Mouse (Mus musculus) megakaryocyte, adult 5-6 weeks (primary cell): ENCODE data around the gene Eif5. TPM values are rescaled to one million over a fixed set of nuclear protein-coding genes. Genes with fewer than 3 reads are reported as not detected.
"Not testable (repeated sequence)": the region's sequence is repeated elsewhere in the genome, so short reads cannot be mapped to it uniquely, and the experiment has no call there.

Source experiments
- ATAC-seq: 2 replicates; pipeline ENCODE4 v1.8.0; 2016; ENCODE audit warnings: mild to moderate bottlenecking, inconsistent platforms; ENCODE audit not compliant: poor library complexity, severe bottlenecking
- total RNA-seq, 2 experiments: library from RNA; stranded (forward) in 1 of 2; stranded (reverse) in 1 of 2; fragments of 153-499, 151-499 nt in 1 of 2; fragments of 221-1000, 200-1000 nt in 1 of 2; gene quantifications; 2 replicates each; pipeline versions ENCODE4 v1.2.3 to v1.2.4; 2015 to 2017

The Eif5 gene
- 255 and 299 TPM in 2 replicates for total RNA-seq (2015)
- total RNA-seq (2017) = 203 and 252 TPM in 2 replicates

DNA sequence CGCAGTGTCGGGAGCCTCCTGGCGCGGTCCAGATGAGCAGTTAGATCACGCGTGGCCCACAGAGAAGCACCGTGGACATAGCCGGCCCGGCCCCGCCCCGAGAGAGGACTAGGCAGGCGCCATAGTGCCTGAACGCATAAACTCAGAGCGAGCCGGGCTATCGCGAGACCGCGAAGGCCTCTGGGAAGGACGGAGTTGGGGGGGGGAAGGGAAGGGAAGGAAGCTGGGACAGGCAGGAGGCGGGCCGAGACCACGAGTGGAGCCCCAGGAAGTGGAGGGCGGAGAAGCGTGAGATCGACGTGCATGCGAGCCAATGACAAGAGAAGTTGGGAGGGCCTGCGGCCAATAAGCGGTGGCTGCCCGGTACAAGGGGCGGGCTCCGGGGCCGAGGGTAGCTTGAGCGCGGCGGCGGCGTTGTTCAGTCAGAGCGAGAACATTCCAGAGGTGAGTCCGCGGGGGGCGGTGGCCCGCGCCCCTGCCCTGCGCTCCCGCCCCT lies at the start of gene Eif5:
Eif5 (plus strand) TSS at position 221 of the 496 bp plus-strand sequence.
- peak; percentile 84 for ATAC-seq

DNA sequence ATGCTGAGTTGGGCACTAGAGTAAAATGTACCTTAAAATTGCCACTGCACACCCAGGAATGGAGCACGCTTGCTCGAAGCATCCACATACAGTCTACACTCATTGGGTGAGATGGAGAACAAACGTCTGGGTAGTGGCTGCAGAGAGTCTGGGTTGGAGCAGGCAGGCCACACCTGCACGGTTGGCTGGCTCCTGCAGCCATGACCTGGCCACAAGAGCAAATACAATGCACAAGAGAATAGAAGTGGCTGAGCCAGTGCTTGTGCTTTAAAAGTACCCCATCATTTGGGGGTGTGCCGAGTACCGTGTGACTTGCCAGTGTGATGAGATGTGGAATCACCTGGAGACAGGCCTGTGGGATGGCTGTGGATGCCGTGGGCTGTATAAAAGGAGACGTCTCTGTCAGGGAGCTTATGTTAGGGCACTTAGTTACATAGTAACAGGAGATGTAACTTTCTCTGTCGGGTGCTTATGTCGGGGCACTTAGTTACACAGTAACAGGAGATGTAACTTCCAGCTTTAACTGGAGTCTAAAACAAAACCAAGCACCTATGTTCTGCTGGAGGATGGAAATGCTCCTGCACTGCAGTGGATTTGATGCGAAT lies 48.5 kb upstream of the Eif5 start:
- no peak for ATAC-seq

DNA sequence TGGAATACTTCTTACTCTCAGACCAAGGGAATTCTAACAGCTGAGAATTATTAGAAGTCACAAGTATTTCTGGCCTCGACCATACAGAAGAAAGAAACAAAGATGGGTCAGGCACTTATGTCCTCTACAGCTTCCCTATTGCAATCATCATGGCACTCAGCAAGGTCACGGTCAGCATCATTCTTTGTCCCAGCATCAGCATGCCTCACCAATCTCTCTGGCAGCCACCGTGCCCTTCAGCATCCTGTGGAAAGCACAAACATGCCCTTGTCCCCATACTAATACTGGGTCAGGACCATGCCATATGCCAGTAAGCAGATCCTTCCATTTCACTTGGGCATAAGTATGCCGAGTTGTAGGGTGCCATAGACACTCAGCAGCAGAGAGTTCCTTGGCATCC lies 42.9 kb upstream of the Eif5 start:
- ATAC-seq = no peak

DNA sequence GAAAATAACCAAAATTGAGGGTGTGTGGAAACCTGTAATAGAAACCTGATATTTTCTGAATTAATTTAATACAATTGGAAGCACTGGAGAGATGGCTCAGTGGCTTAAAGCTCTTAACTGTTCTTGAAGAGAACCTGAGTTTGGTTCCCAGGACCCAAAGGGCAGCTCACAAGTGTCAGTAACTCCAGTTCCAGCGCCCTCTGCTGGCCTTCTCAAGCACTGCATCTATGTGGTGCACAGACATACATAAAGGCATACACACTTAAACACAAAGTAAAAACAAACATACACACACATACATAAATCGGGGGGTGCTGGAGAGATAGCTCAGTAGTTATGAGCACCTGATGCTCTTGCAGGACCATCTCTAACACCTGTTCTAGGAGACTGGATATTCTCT lies 40.7 kb upstream of the Eif5 start:
- no peak for ATAC-seq

DNA sequence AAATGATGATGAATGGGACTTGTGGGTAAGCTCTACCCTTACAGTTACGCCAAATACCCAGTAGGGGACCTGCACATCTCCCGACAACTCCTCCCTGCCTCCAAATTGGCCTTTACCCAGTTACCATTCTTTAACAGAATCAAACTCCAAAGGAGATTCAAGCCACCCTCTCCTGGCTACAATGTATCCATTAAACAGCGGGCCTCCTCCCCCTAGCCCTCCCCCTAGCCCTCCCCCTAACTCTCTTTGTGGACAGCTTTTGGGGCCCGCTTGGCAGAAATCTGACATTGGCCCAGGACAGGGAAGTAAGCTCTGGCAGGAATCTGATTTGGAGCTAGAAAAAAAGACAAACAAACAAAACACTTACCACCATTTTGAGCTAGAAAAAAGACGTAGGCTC lies 38.2 kb upstream of the Eif5 start:
- no peak for ATAC-seq

DNA sequence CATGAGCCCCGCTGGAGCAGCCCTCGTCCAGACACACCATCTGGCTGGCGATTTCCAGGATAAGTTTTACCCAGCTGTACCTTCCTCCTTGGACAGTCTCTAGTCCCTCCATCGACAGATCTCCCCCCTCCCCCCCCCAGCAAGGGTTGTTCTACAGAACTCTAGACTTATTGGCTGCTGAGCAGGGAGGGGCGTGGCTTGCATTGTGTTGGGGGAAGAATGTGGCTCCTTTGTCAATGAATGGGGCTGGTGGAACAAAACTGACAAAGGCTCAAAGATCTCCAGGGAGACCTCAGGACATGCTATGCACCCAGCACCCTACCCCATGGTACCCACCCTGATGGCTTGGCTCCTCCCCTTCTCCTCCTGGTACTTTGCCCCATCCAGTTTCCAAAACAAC lies 37.1 kb upstream of the Eif5 start:
- ATAC-seq = no peak

DNA sequence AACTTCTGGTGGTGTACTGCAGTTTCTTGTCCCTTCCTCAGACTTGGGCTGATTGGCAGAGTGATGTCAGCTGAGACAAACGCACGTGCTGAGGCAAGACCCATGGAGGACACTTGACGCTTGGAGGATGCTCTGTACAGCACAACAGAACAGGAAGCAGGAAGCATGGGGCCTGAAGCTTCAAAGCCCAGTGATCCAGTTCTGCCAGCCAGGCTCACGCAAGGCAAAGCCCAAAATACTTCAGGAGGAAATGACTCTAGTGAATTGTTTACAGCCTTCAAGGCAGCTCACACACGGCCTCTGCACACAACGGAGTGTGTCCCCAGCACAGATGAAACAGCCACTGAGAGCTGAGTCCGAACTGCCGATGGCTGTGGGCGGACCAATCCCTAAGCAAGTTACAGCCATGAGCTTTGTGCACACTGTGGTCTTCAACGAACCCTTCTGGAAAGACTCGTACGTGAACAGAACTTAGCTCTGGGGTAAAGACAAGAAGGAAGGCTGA lies 34.7 kb upstream of the Eif5 start:
- no peak for ATAC-seq

DNA sequence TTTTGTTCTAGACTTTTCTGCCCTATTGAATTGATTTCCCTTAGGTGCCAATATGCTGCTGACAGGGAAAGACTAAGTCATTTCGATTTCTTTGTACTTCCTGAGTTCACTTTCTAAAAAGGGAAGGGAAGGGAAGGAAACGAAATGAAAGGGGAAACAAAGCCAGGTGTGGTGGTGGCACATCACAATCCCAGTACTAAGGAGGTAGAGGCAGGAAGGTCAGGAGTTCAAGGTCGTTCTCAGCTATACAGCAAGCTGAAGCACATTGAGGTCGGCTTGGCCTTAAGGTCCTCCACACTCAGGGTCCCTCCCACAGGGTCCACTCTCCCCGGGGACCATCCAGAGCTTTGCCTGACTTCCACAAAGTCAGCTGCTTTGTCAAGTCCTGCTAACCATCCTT lies 34.2 kb upstream of the Eif5 start:
- no peak for ATAC-seq

DNA sequence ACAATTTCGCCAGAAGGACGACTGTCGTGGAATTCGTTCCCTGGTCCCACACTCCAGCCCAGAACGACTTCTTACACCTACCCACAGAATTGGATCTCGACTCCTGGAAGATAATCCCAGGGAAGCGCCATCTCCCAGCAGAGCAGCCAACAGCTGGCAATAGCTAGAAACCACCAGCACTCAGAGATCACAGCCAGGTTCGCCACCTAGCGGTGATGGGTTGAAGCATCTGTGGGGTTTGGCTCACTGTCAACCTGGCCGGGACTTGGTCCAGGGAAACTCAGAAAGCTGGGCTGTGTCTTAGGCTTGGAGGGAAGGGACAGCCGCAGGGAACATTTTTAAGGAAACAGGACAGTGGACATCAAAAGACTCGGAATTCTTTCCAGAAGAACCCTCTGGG lies 32.9 kb upstream of the Eif5 start:
- peak; percentile 98 for ATAC-seq

DNA sequence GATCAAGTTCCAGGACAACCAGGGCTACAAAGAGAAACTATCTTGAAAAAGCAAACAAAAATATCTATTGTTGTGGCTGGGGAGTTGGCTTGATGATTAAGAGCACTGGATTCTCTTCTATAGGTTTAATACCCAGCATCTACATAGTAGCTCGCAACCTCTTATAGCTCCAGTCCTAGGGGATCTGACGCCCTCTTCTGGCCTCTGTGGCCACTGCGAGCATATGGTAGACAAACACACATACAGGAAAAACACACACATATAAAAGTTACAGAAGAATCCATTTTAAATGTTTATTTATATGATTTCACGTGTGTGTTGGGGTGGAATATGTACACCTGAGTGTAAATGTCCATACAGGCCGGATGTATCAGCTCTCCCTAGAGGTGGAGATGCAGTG lies 30.8 kb upstream of the Eif5 start:
- ATAC-seq = no peak

DNA sequence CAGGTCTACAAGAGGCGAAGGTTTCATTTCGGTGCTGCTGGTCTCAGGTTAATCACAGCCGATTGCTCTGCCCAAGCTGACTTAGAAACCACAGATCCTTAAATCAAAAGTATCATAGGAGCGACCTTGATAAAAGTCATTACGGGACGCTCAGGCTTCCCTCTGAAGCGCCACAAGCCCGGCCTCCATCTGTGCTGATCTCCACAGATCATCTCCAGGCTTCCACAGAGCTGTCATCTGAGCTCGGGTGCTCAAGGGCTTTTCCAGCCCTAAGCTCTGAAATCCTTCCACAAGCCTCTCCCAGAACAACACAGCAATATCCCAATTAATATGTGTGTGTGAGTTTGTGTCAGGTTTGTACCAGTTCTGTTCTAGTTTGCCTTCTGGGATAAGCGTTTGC lies 29.9 kb upstream of the Eif5 start:
- no peak for ATAC-seq

DNA sequence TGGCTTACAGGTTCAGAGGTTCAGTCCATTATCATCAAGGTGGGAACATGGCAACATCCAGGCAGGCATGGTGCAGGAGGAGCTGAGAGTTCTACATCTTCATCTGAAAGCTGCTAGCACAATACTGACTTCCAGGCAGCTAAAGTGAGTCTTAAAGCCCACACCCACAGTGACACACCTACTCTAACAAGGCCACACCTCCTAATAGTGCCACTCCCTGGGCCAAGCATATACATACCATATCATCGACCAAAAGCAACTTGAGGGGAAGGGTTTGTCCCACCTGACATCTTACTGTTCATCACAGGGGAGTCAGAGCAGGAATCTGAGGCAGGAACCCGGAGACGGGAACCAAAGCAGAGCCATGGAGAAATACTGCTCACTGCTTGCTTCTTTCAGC lies 29.4 kb upstream of the Eif5 start:
- ATAC-seq = not testable (repeated sequence)

DNA sequence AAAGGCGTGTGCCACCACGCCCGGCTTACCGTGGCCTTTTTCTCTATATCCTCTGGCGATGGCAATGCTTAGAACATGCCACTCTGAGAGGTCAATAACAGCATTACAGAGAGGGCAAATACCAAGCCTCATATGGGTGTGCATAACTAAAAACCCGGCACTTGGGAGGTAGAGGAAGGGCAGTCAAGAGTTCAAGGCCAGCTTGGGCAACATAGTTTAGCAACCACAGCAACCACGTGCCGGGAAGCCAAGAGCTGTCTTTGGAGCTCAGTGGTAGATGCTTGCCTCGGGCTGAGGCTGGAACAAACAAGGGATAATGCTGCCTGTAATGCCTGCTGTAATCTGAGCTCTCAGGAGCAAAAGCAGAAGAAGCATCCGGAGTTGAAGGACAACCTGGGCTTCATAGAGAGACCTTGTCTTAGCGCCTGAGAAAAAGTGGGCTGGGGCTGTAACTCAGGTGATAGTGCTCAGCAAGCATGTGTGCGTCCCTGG lies 25.2 kb upstream of the Eif5 start:
- no peak for ATAC-seq

DNA sequence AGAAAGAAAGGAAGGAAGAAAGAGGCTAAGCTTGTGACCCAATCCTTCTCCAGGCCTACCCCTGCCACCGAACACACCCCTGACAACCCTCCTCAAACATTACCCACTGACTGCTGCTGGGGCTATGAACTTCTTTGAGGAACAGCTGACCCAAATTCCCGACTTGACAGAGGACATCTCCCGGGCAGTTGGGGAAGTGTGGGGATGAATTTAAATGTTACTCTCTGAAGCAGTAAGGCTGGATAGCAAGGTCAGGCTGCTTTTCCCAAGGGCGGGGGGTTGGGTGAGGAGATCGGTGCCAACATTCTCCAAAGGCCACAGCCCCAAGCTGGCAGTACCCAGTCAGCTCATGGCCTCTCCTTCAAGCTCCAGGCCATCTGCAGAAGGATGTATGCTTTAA lies 24.1 kb upstream of the Eif5 start:
- ATAC-seq = no peak

DNA sequence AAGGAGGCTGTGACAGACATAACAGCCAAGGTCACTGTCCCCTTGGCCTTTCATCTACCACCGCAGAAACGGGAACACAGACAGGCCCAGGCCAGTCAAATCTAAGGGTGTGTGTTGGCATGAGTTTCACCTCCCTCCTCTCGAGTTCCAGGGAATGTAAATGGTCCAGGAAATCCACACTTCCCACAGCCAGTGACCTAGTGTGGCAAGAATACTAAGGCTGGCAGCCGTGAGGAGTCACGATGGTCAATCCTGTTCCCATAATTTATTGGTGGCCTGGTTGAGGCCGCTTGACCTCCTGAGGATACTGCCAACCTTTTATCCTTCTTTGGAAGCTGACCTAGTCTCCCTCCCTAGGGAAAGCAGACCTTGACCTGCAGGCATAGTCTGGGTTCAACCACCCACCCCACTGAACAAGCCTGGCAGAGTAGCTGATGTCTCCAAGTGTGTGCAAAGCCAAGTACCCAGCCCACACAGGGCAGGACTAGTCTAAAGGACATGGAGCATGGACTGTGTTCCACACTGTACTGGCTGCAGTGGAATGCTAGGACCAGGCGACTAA lies 23.5 kb upstream of the Eif5 start:
- ATAC-seq = peak; percentile 11; the same call in 1 of the 2 replicates

DNA sequence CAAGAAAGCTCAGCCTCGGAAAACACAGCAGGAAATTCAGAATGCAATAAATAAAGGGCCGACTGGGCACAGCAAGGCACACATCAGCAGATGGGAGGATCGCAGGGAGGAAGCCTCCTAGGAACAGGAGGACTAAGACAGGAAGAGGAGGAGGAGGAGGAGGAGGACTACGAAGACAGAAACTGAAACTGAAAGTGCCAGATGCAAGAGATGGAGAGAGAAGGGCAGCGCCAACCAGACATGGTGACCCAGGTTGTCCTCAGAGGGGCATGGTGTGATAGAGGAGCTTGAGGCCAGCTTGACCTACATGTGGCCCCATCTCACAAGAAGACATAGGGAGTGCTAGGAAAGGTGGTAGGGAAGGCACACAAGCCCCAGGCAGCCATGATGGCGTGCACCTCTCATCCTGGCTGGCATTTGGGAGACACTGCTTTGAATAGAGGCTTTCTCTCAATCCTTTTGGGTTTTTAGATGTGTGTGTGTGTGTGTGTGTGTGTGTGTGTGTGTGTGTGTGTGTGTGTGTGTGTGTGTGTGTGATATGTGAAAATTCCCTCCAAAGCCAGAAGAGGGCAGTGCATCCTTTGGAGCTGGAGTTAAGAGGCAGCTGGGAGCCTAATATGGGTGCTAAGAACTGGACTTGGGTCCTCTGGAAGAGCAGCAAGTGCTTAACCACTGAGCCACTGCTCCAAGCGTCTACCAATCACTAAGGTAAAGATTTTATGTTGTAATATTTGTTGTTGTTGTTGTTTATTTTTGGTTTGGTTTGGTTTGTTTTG lies 22.8 kb upstream of the Eif5 start:
- peak; percentile 43; the same call in 1 of the 2 replicates for ATAC-seq

DNA sequence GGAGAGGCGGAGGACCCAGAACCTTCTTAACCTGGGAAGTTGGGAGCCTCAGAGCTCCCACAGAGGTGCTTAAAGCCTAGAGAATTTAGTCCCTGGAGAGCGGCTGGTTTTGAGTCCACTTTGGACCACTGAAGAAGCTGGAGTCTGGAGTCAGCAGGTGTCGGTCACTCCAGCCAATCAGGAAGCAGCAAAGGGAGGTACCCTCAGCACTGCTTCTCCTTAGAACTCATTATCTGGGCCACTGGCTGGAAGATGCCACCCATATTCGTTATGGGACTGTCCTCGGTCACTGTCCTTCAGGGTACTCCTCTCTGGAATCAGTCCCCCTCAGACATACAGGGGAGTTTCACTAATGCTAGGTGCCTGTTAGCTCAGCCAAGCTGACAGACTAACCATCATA lies 21.9 kb upstream of the Eif5 start:
- ATAC-seq = no peak

DNA sequence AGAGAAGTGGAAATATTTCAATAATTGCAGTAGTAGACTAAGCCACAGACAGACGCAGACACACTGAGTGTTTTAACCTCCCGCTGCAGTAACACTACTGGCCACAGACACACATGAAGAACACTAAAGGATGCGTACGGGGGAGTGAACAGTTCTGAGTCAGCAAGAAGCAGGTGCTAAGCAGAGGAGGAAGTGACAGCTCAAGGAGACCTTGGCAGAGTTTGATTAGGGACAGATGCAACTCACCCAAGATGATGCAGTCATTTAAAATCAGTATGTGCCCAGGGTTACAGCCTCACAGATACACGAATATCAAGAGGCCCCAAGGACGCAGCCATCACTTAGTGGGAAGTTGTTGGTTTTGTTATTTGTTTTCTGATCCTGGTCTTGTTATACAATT lies 21.0 kb upstream of the Eif5 start:
- peak; percentile 82 for ATAC-seq

DNA sequence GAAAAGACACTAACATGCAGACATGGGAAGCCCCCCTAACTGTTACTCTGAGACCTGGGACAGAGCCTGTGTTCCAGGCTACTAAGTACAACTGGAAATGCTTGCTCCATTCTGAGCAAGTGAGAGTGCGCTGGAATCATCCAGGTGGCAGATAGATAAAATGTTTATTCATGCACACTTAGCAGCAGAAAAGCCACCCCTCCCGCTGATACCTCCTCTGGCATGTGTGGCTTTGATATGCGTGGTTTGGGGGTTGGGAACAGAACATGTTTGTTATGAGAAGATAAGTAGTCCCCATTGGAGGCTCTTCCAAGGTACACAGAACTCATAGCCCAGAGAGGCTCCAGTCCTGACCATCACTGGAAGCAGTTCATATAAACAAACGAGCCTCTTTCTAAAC lies 19.9 kb upstream of the Eif5 start:
- ATAC-seq = peak; percentile 23; the same call in 1 of the 2 replicates

DNA sequence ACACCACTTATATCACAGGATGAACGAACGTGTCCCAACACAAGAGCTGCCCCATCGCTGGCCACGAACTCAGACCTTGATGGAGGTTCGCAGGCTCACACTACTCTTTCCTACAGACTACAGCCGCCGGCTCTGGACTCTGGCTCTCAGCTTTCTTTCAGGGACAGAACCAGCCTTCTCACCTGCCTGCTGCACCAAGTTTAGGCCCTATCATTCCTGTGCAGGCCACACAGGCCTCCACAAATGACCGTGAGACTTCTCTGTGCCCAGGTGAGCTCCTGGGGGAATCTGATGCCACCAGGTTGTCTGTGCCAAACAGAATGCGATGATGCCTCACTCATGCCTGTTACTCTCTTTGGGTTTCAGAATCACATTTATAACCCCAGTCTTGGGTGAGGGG lies 19.4 kb upstream of the Eif5 start:
- no peak for ATAC-seq

DNA sequence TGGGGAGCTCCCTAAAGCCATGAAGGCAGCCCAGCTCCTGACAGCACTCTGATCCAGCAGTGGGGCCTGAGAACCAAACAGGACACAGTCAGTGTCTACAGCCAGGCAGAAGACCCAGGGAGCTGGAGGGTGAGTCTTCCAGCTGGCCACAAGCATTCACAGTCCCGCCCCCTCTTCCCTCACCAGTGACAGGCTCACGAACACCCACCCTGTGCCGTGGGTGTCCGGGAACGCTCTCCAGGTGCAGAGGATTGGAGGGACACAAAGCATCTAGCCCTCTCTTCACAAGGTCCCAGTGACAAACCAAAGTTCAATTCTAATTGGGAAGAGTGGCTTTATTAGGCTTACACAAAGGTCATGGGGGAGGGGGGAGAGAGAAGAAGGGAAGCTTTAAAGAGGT lies 18.0 kb upstream of the Eif5 start:
- no peak for ATAC-seq

DNA sequence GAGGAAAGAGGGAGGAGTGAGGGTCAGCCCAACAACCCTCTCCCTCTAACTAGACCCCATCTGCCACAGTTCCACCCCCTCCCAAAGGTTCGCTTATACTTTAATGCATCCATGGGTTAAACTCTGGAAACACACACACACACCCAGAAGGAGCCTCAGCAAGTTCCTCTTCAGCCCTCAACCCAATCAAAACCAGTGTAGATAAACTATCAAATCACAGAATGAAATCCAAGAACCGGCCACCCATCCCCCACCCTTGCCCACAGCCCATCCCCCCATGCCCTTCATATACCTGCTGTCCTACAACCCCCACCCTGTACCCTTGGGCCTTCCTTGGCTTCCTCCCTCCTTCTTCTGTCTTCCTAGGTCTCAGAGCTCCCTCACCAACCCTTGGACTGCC lies 16.8 kb upstream of the Eif5 start:
- ATAC-seq = no peak
